Mouse (Mus musculus) embryonic facial prominence, embryonic 14.5 days (tissue): ENCODE data around the gene Rasa3. TPM values are rescaled to one million over a fixed set of nuclear protein-coding genes. Genes with fewer than 3 reads are reported as not detected.

ENCODE experiments used
- ATAC-seq: fragments of 200-750 bp; cut with Nextera tagmentation; 2 replicates; pipeline ENCODE4 v1.8.0; 2017; ENCODE audit warnings: low read depth, moderate number of reproducible peaks, moderate TSS enrichment
- DNase-seq: peaks from one replicate; pipeline ENCODE4 v3.0.0-alpha.2; 2015; ENCODE audit warnings: low spot score
- H3K27ac ChIP-seq: fragments of 300-500 bp; sonication (generic); replicated peaks from 2 replicates; pipeline ENCODE4 v1.5.1; 2014; ENCODE audit warnings: low read depth, mild to moderate bottlenecking, low read length, moderate library complexity
- H3K27me3 ChIP-seq: fragments of 300-500 bp; sonication (generic); replicated peaks from 2 replicates; pipeline ENCODE4 v1.6.1; 2014; ENCODE audit warnings: low read length; ENCODE audit not compliant: control insufficient read depth, insufficient read depth
- H3K36me3 ChIP-seq: fragments of 300-500 bp; sonication (generic); 2 replicates; pipeline ENCODE4 v1.6.1; 2014; ENCODE audit warnings: low read length, mixed read lengths; ENCODE audit not compliant: control insufficient read depth, insufficient read depth
- H3K4me1 ChIP-seq: fragments of 300-500 bp; sonication (generic); 2 replicates; pipeline ENCODE4 v1.6.1; 2014; ENCODE audit warnings: antibody characterized with exemption, low read length; ENCODE audit not compliant: control insufficient read depth, insufficient read depth
- H3K4me2 ChIP-seq: fragments of 300-500 bp; sonication (generic); 2 replicates; pipeline ENCODE4 v1.6.1; 2014; ENCODE audit warnings: low read depth, mild to moderate bottlenecking, low read length, moderate library complexity, mixed read lengths
- H3K4me3 ChIP-seq: fragments of 300-500 bp; sonication (generic); 2 replicates; pipeline ENCODE4 v1.5.1; 2014; ENCODE audit warnings: low read depth, mild to moderate bottlenecking, low read length
- H3K9ac ChIP-seq: fragments of 300-500 bp; sonication (generic); 2 replicates; pipeline ENCODE4 v1.6.1; 2014; ENCODE audit warnings: low read depth, mild to moderate bottlenecking, low read length, moderate library complexity, mixed read lengths
- H3K9me3 ChIP-seq: fragments of 300-500 bp; sonication (generic); 2 replicates; pipeline ENCODE4 v1.6.1; 2016; ENCODE audit warnings: low read length; ENCODE audit not compliant: control insufficient read depth
- WGBS: fragments of 180-500 bp; shearing (Covaris S2); extraction: QIAGEN DNeasy Blood & Tissue Kit; methylation state at CpG from one replicate; pipeline ENCODE4 v1.1.7; 2014; 5-methylcytosine and 5-hydroxymethylcytosine counted together
- polyA plus RNA-seq: library from polyadenylated mRNA; unstranded; fragments of >200 nt; fragmentation: Nextera tagmentation; extraction: Ambion mirVana; gene quantifications from 2 replicates; pipeline ENCODE4 v1.2.1, GENCODE M21; 2014

Rasa3 gene
- polyA plus RNA-seq, 1 experiment from 2014 or later = 39.4 TPM

DNA sequence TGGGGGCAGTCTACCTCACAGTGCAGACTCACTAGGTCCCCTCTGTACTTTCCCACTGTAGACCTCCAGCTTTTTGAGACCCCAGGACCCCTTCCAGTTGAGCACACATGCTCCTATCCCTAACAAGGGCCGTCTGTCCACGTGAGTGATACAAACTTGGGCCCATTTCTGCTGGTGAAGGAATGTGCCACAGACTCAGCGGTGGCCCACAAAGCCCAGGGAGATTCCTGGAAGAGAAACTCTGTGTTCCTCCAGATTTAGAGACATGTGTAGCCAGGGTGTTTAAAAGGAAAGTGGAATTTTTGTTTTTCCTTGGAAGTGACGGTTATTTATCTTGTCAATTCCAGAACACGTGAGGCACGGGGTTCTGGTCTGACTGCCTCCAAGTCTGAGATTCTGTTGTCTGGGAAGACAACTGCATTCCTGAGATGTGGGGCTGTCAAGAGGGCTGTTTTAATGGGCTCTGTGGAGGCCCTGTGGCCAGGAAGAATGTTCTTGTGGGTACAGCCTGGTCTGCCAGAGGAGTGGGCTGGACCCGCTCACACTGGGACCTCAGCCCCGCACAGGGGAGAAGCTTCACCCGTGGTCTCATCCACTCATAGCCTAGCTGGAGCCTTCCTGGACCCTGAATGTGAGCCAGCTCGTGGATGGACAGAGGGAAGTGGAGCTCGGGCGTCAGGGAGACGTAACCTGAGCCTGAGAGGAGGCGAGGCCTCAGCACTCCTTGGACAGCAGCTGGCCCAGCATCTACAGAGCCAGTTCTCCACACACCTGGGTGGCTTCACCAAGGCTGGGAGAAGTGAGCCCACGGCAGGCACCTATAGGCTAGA is 148.2 kb downstream of the Rasa3 start:
- peak; percentile 39 for DNase-seq
- H3K4me1 ChIP-seq = peaks cover 30% of the 10 kb centered on the region
- peaks cover 6% of the 10 kb centered on the region; the same call in 1 of the 2 replicates for H3K9me3 ChIP-seq
- no peak overlapping the region for H3K9ac ChIP-seq
- H3K36me3 ChIP-seq = no peaks in the 10 kb centered on the region
- H3K4me3 ChIP-seq = no peak overlapping the region
- no peak overlapping the region for H3K4me2 ChIP-seq
- peak overlapping the region; percentile 48; the same call in 1 of the 2 replicates for H3K27ac ChIP-seq
- ATAC-seq = peak; percentile 39
- WGBS = 53% methylated on average over 11 of the region's 15 CpGs
- no peaks in the 10 kb centered on the region for H3K27me3 ChIP-seq

- Histone ChIP-seq H3K27me3 (0 out of 2 replicates have a peak, but pooled peaks cover 5% of the 10 kb centered on the region), H3K27ac (no peak overlapping the region), H3K9ac (no peak overlapping the region), H3K4me1 (no peaks in the 10 kb centered on the region), H3K9me3 (no peaks in the 10 kb centered on the region), H3K4me2 (no peak overlapping the region), H3K4me3 (no peak overlapping the region), H3K36me3 (no peaks in the 10 kb centered on the region)
- WGBS = 60% methylated on average over 7 of the region's 7 CpGs
- no peak for ATAC-seq
- no peak for DNase-seq
Measured at GRCm38 (mm10) chr8:13521392-13521791, 156.0 kb downstream of the Rasa3 start.

DNA sequence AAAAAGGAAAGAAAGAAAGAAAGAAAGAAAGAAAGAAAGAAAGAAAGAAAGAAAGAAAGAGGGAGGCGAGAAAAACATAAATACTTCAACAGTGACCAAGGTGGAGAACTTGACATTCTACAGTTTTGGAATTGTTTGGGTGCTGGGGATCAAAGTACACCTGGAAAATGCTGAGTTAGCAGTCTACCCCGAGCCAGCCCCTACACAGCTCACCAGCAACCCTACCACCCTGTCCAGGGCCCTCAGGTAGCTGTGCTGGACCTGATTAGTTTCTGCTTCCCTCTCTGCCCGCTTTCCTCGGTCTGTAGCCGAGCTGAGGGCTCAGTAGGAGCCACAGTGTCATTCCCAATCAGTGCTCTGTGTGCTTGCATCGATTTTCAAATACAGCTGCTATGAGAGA is 157.1 kb downstream of the Rasa3 start:
- no peak overlapping the region for H3K4me3 ChIP-seq
- no peaks in the 10 kb centered on the region for H3K4me1 ChIP-seq
- no peaks in the 10 kb centered on the region for H3K36me3 ChIP-seq
- H3K27me3 ChIP-seq = 0 out of 2 replicates have a peak, but pooled peaks cover 5% of the 10 kb centered on the region
- no peaks in the 10 kb centered on the region for H3K9me3 ChIP-seq
- no peak overlapping the region for H3K9ac ChIP-seq
- no peak overlapping the region for H3K27ac ChIP-seq
- WGBS = 52% methylated on average over 6 of the region's 6 CpGs
- no peak overlapping the region for H3K4me2 ChIP-seq
- ATAC-seq = no peak
- no peak for DNase-seq

DNA sequence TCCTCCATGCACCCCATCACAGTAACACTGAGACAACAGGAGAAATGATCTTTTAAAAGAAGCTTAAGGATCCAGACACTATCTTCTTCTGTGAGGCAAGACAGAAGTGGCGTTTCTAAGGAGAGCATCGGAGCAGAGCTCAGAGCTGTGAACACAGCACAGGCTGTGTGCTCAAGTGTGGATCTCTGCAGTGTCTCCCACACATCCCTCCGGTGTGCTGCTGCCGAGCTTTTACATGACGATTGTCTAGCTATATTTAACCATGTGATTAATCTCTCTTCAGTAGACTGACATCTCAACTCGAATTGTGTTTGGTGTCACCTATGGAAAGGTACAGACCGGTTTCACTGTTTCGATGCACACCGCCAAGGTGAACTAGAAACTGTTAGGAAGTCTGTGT is 157.9 kb downstream of the Rasa3 start:
- Histone ChIP-seq H3K9ac (no peak overlapping the region), H3K4me2 (no peak overlapping the region), H3K9me3 (no peaks in the 10 kb centered on the region), H3K4me3 (no peak overlapping the region), H3K36me3 (no peaks in the 10 kb centered on the region), H3K27ac (no peak overlapping the region), H3K27me3 (0 out of 2 replicates have a peak, but pooled peaks cover 5% of the 10 kb centered on the region), H3K4me1 (no peaks in the 10 kb centered on the region)
- ATAC-seq (no peak), DNase-seq (no peak)
- 82% methylated on average over 9 of the region's 9 CpGs for WGBS

- Histone ChIP-seq H3K4me2 (no peak overlapping the region), H3K27me3 (0 out of 2 replicates have a peak, but pooled peaks cover 5% of the 10 kb centered on the region), H3K9ac (no peak overlapping the region), H3K4me3 (no peak overlapping the region), H3K4me1 (no peaks in the 10 kb centered on the region), H3K36me3 (no peaks in the 10 kb centered on the region), H3K27ac (no peak overlapping the region), H3K9me3 (no peaks in the 10 kb centered on the region)
- WGBS = 86% methylated on average over 6 of the region's 6 CpGs
- no peak for DNase-seq
- no peak for ATAC-seq
Measured at GRCm38 (mm10) chr8:13517284-13517781, 160.1 kb downstream of the Rasa3 start.

Other genes starting within 250 kb of the Rasa3 start
- 1.2 and 1.5 TPM in 2 replicates for gene Tmem255b, start 242.4 kb downstream of the Rasa3 start, polyA plus RNA-seq
- gene Gas6, start 183.1 kb downstream of the Rasa3 start, polyA plus RNA-seq = 43.2 and 56.9 TPM in 2 replicates
- gene 1700029H14Rik, start 115.1 kb downstream of the Rasa3 start, polyA plus RNA-seq = not detected in 2 replicates
- gene Cfap97d2, start 28.3 kb upstream of the Rasa3 start, polyA plus RNA-seq = 0.10 and 0.25 TPM in 2 replicates
- gene Cdc16, start 80.1 kb upstream of the Rasa3 start, polyA plus RNA-seq = 221 and 240 TPM in 2 replicates
- gene Upf3a, start 108.0 kb upstream of the Rasa3 start, polyA plus RNA-seq = 31.9 and 38.5 TPM in 2 replicates
- gene AF366264, start 160.8 kb upstream of the Rasa3 start, polyA plus RNA-seq = not detected in 2 replicates
- 33.8 and 38.1 TPM in 2 replicates for gene Champ1, start 192.0 kb upstream of the Rasa3 start, polyA plus RNA-seq
- 42.1 and 42.7 TPM in 2 replicates for gene Coprs, start 212.7 kb upstream of the Rasa3 start, polyA plus RNA-seq